Mouse (Mus musculus) testis, adult 2 months (tissue): ENCODE results near the gene Sema7a.

Experiments used
- CTCF ChIP-seq: fragments of 200-500 bp; IDR thresholded peaks from 2 replicates; pipeline ENCODE4 v1.5.1; 2012; ENCODE audit warnings: low read depth, mild to moderate bottlenecking, inconsistent platforms, low read length, moderate library complexity; ENCODE audit not compliant: control insufficient read depth, insufficient read depth, insufficient replicate concordance
- POLR2A ChIP-seq: fragments of 200-500 bp; IDR thresholded peaks from 2 replicates; pipeline ENCODE4 v1.6.1; 2012; ENCODE audit warnings: low read depth, mild to moderate bottlenecking, inconsistent platforms, low read length, moderate library complexity; ENCODE audit not compliant: control insufficient read depth

- no peak for TF ChIP-seq CTCF
- no peak for TF ChIP-seq POLR2A
These were observed 30.0 kb downstream of the Sema7a start for GRCm38 (mm10) chr9:57969736-57970495.
